ENCODE assay signal across 8 mouse cellular contexts in the genomic region with DNA sequence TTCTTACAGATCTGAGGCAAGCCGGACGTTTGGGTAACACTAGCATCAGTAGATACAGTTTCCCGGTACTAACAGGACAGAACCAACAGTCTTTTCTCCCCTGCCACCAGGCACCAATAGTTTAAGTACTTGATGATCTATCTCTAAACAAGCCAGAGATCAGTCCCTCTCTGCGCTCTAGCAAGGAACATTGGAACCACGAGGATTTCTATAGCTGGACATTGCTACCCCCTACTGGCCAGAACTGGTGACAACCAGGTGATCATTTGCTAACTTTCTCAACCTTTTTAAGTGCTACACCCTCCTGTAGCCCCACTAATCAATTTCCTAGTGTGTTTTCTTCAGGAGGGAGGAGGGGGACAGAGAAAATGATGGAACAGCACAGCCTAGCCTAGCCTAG. TPM values are rescaled to one million over a fixed set of nuclear protein-coding genes. Genes with fewer than 3 reads are reported as not detected.
A peak's percentile ranks its signal among the peaks of the same experiment; 100 is the strongest.
DNase-seq lines count a peak whose midpoint lies in the region; ATAC-seq and TF ChIP-seq lines count a peak whose summit lies in the region.

No protein-coding gene starts in this region.

- DNase-seq in layer of hippocampus, adult 11-12 months (ENCODE audit: low spot score) = peak; percentile 65
- no peak for DNase-seq in layer of hippocampus, adult 9-11 months
- DNase-seq in G1E (ENCODE audit: low spot score) = peak; percentile 38
- peak; percentile 71 to 75 for DNase-seq in cerebellum, postnatal 10 days
- DNase-seq in heart, postnatal 0 days (ENCODE audit: low spot score) = peak; percentile 54
- DNase-seq in layer of hippocampus, postnatal 10 days (ENCODE audit: low spot score in 2 of 2) = peak; percentile 54 to 66

- H3K4me2 ChIP-seq in heart, postnatal 0 days (ENCODE audit: low read depth, low read length) = no peak overlapping the region
- no peak overlapping the region for H3K4me2 ChIP-seq in stomach, embryonic 14.5 days (replicated peaks; ENCODE audit: low read depth, low read length)

- peak; percentile 81 for ATAC-seq in G1E (ENCODE audit: extremely low read depth, insufficient number of reproducible peaks, low FRiP score, poor library complexity, severe bottlenecking)
- ATAC-seq in heart, postnatal 0 days (ENCODE audit: insufficient read depth, low read depth) = peak; percentile 47
- peak; percentile 98 for ATAC-seq in megakaryocyte progenitor cell, adult 5-6 weeks (replicated peaks; ENCODE audit: poor library complexity)
- 0 out of 2 replicates have a peak, but pooled peaks have one; percentile 23 for ATAC-seq in stomach, embryonic 14.5 days (ENCODE audit: insufficient number of reproducible peaks, insufficient read depth, low FRiP score, low read depth)

- H3K27me3 ChIP-seq in G1E (ENCODE audit: insufficient read depth, low read length) = peaks cover 8% of the 10 kb centered on the region
- no peaks in the 10 kb centered on the region for H3K27me3 ChIP-seq in heart, postnatal 0 days (ENCODE audit: control insufficient read depth, insufficient read depth, low read length)
- no peaks in the 10 kb centered on the region for H3K27me3 ChIP-seq in stomach, embryonic 14.5 days (ENCODE audit: control insufficient read depth, insufficient read depth, low read length)

- no peak overlapping the region for H3K27ac ChIP-seq in heart, postnatal 0 days (ENCODE audit: low read depth)
- no peak overlapping the region for H3K27ac ChIP-seq in stomach, embryonic 14.5 days (ENCODE audit: low read length)

- no peak overlapping the region for H3K9ac ChIP-seq in heart, postnatal 0 days (replicated peaks; ENCODE audit: low read depth, low read length)
- H3K9ac ChIP-seq in stomach, embryonic 14.5 days (replicated peaks; ENCODE audit: low read depth, low read length) = no peak overlapping the region

- no peak for TF ChIP-seq EP300 in heart, postnatal 0 days (IDR thresholded peaks at IDR 0.05; ENCODE audit: low read depth)

- WGBS in heart, postnatal 0 days = 32% methylated on average over 5 of the region's 5 CpGs
- 30% methylated on average over 5 of the region's 5 CpGs for WGBS in stomach, embryonic 14.5 days

- no peak overlapping the region for H3K4me3 ChIP-seq in G1E (ENCODE audit: low read depth, low read length)
- H3K4me3 ChIP-seq in heart, postnatal 0 days (ENCODE audit: low read depth, low read length) = no peak overlapping the region
- H3K4me3 ChIP-seq in stomach, embryonic 14.5 days (ENCODE audit: low read depth, low read length) = no peak overlapping the region

- H3K36me3 ChIP-seq in G1E (replicated peaks) = no peaks in the 10 kb centered on the region
- H3K36me3 ChIP-seq in heart, postnatal 0 days (replicated peaks; ENCODE audit: control insufficient read depth, insufficient read depth, low read length) = no peaks in the 10 kb centered on the region
- H3K36me3 ChIP-seq in stomach, embryonic 14.5 days (ENCODE audit: control insufficient read depth, insufficient read depth, low read length) = no peaks in the 10 kb centered on the region

- H3K4me1 ChIP-seq in G1E (ENCODE audit: insufficient read depth, low read depth, low read length) = peaks cover 9% of the 10 kb centered on the region
- H3K4me1 ChIP-seq in heart, postnatal 0 days (ENCODE audit: control insufficient read depth, insufficient read depth) = no peaks in the 10 kb centered on the region
- H3K4me1 ChIP-seq in stomach, embryonic 14.5 days (ENCODE audit: control insufficient read depth, insufficient read depth, low read length) = no peaks in the 10 kb centered on the region

- peak; percentile 32; the same call in 1 of the 2 replicates for TF ChIP-seq CTCF in G1E (IDR thresholded peaks at IDR 0.05; ENCODE audit: low read depth, low read length)
- TF ChIP-seq CTCF in heart, postnatal 0 days (IDR thresholded peaks at IDR 0.05; ENCODE audit: low read depth) = peak; percentile 80

- no peaks in the 10 kb centered on the region for H3K9me3 ChIP-seq in G1E (replicated peaks)
- no peaks in the 10 kb centered on the region for H3K9me3 ChIP-seq in heart, postnatal 0 days (replicated peaks; ENCODE audit: control insufficient read depth, low read length)
- no peaks in the 10 kb centered on the region for H3K9me3 ChIP-seq in stomach, embryonic 14.5 days (ENCODE audit: control insufficient read depth, low read depth, low read length)

RNA-seq across cellular contexts. Expression of a gene that starts 15.4 kb away (rescaled TPM):
- total RNA-seq in G1E (2014; fragmentation: Nextera tagmentation) (65.7 and 78.4 TPM in 2 replicates), G1E (2017) (57.0 and 68.6 TPM in 2 replicates)
- 7.2 and 14.4 TPM in 2 replicates for polyA plus RNA-seq in G1E (2012)
- total RNA-seq in heart, postnatal 0 days (2014; rRNA removed; ENCODE audit: low replicate concordance) = 35.0 and 62.0 TPM in 2 replicates
- polyA plus RNA-seq in heart, postnatal 0 days (2015; fragmentation: Nextera tagmentation; extraction: Ambion mirVana) = 14.3 and 15.2 TPM in 2 replicates
- 10 to 100 TPM; 73.7 to 94.9 TPM for total RNA-seq in layer of hippocampus, postnatal 10 days (2021)
- total RNA-seq in megakaryocyte progenitor cell, adult 5-6 weeks (2015) = 25.6 and 45.4 TPM in 2 replicates
- 35.9 and 48.0 TPM in 2 replicates for total RNA-seq in megakaryocyte progenitor cell, adult 5-6 weeks (2017)
- 34.0 and 44.8 TPM in 2 replicates for polyA plus RNA-seq in stomach, embryonic 14.5 days (2014; fragmentation: Nextera tagmentation; extraction: Ambion mirVana)

Comparison
In these comparisons a context has a peak if more than half of its experiments do, and no peak if none do; other contexts are left out.
1. ATAC-seq: peak in every context shown above with its lines; median percentile 98 in megakaryocyte progenitor cell, adult 5-6 weeks; 81 in G1E; 47 in heart, postnatal 0 days; 23 in stomach, embryonic 14.5 days.